Mouse (Mus musculus) gastrocnemius, adult 2 months (tissue): ENCODE measurements around the gene Stac3. TPM values are rescaled to one million over a fixed set of nuclear protein-coding genes. Genes with fewer than 3 reads are reported as not detected.
A peak's percentile ranks its signal among the peaks of the same experiment; 100 is the strongest.

ENCODE experiments used
- DNase-seq: peaks from one replicate; pipeline ENCODE4 v3.0.0; 2022
- H3K27ac ChIP-seq: fragments of 200-600 bp; 2 replicates; pipeline ENCODE4 v1.8.1; 2022; ENCODE audit warnings: mild to moderate bottlenecking
- H3K4me3 ChIP-seq: fragments of 200-600 bp; 2 replicates; pipeline ENCODE4 v1.8.1; 2022; ENCODE audit warnings: mild to moderate bottlenecking, moderate library complexity
- CTCF ChIP-seq: fragments of 200-600 bp; IDR thresholded peaks from 2 replicates; pipeline ENCODE4 v1.8.1; 2022; ENCODE audit warnings: antibody characterized with exemption, mild to moderate bottlenecking, moderate library complexity
- intact Hi-C: fragments of 180-260 bp; cut with DNase I; formaldehyde crosslinking; loops from one replicate; pipeline ENCODE4 v1.15.1; 2025
- total RNA-seq, 2 experiments: library from RNA; stranded (reverse); gene quantifications; 2 replicates each; pipeline ENCODE4 v1.2.3; 2021

The Stac3 gene
- total RNA-seq, 2 experiments from 2014 or later, result 393 to 462 TPM

GRCm38 (mm10) chr10:127488856-127489255 is 12.6 kb upstream of the Stac3 start:
- DNase-seq, result no peak
- no peak for TF ChIP-seq CTCF
- intact Hi-C loops, result no loop called here
- Histone ChIP-seq H3K27ac (peak overlapping the region; percentile 87), H3K4me3 (no peak overlapping the region)

- intact Hi-C loops, result no loop called here
- H3K4me3 ChIP-seq, result peak overlapping the region; percentile 27
- peak overlapping the region; percentile 87 for H3K27ac ChIP-seq
- no peak for TF ChIP-seq CTCF
- no peak for DNase-seq
Measured at GRCm38 (mm10) chr10:127490160-127491127, 11.0 kb upstream of the Stac3 start.

GRCm38 (mm10) chr10:127491128-127491512 is 10.4 kb upstream of the Stac3 start:
- peak overlapping the region; percentile 27 for H3K4me3 ChIP-seq
- no peak for TF ChIP-seq CTCF
- H3K27ac ChIP-seq, result peak overlapping the region; percentile 87
- no peak for DNase-seq
- intact Hi-C loops, result no loop called here

GRCm38 (mm10) chr10:127492118-127492517 is 9.4 kb upstream of the Stac3 start:
- intact Hi-C loops, result no loop called here
- no peak for TF ChIP-seq CTCF
- DNase-seq, result no peak
- peak overlapping the region; percentile 87 for H3K27ac ChIP-seq
- H3K4me3 ChIP-seq, result peak overlapping the region; percentile 27

GRCm38 (mm10) chr10:127496156-127496555 is 5.3 kb upstream of the Stac3 start:
- intact Hi-C loops, result no loop called here
- Histone ChIP-seq H3K4me3 (no peak overlapping the region), H3K27ac (peak overlapping the region; percentile 74)
- DNase-seq, result peak; percentile 65
- no peak for TF ChIP-seq CTCF

GRCm38 (mm10) chr10:127499516-127499915 is 2.0 kb upstream of the Stac3 start:
- TF ChIP-seq CTCF, result no peak
- intact Hi-C loops, result no loop called here
- peak overlapping the region; percentile 97 for H3K27ac ChIP-seq
- no peak overlapping the region for H3K4me3 ChIP-seq
- DNase-seq, result no peak

GRCm38 (mm10) chr10:127500042-127500441 is 1.4 kb upstream of the Stac3 start:
- TF ChIP-seq CTCF, result no peak
- DNase-seq, result no peak
- intact Hi-C loops, result no loop called here
- peak overlapping the region; percentile 97 for H3K27ac ChIP-seq
- H3K4me3 ChIP-seq, result no peak overlapping the region

- intact Hi-C loops, result no loop called here
- TF ChIP-seq CTCF, result peak; percentile 70
- peak overlapping the region; percentile 5; the same call in 1 of the 2 replicates for H3K27ac ChIP-seq
- peak; percentile 82 for DNase-seq
- peak overlapping the region; percentile 66 for H3K4me3 ChIP-seq
Measured at GRCm38 (mm10) chr10:127508239-127508638, 6.8 kb downstream of the Stac3 start.

GRCm38 (mm10) chr10:127509051-127509836 is 7.8 kb downstream of the Stac3 start:
- intact Hi-C loops, result no loop called here
- TF ChIP-seq CTCF, result peak; percentile 68
- Histone ChIP-seq H3K4me3 (peak overlapping the region; percentile 66), H3K27ac (peak overlapping the region; percentile 48; the same call in 1 of the 2 replicates)
- peak; percentile 88 for DNase-seq

- intact Hi-C loops, result no loop called here
- Histone ChIP-seq H3K4me3 (peak overlapping the region; percentile 66), H3K27ac (no peak overlapping the region; the same call in 1 of the 2 replicates)
- DNase-seq, result no peak
- TF ChIP-seq CTCF, result no peak
Measured at GRCm38 (mm10) chr10:127509837-127510701, 8.6 kb downstream of the Stac3 start.

- Histone ChIP-seq H3K27ac (no peak overlapping the region), H3K4me3 (peak overlapping the region; percentile 83)
- intact Hi-C loops, result no loop called here
- no peak for TF ChIP-seq CTCF
- DNase-seq, result no peak
Measured at GRCm38 (mm10) chr10:127510895-127511617, 9.6 kb downstream of the Stac3 start.
